Mouse (Mus musculus) myocyte (in vitro differentiated cells): ENCODE measurements at regions not wholly inside any gene's neighbourhood (a gene's known extent, or its start where the extent isn't known, plus 50 kb on each side); places are given as distances from the start of the nearest gene placed in this dataset.

Experiments
- H3K27me3 ChIP-seq: one replicate; pipeline ENCODE4 v1.6.1; 2011; ENCODE audit not compliant: control insufficient read depth, insufficient read depth, insufficient read length
- H3K36me3 ChIP-seq: one replicate; pipeline ENCODE4 v1.6.1; 2011; ENCODE audit not compliant: control insufficient read depth, insufficient read depth
- H3K4me2 ChIP-seq: one replicate; pipeline ENCODE4 v1.6.1; 2011; ENCODE audit warnings: low read depth, control low read depth
- H3K4me3 ChIP-seq: one replicate; pipeline ENCODE4 v1.5.1; 2011; ENCODE audit warnings: mild to moderate bottlenecking, control low read depth, moderate library complexity
- H3K79me2 ChIP-seq: one replicate; pipeline ENCODE4 v1.6.1; 2011; ENCODE audit not compliant: control insufficient read depth, insufficient read depth
- H3ac ChIP-seq: one replicate; pipeline ENCODE4 v1.6.1; 2011; ENCODE audit not compliant: control insufficient read depth, insufficient read length
- CEBPB ChIP-seq: IDR thresholded peaks from 2 replicates; pipeline ENCODE4 v1.6.1; 2011; ENCODE audit warnings: mild to moderate bottlenecking, moderate library complexity; ENCODE audit not compliant: poor library complexity, insufficient read depth, severe bottlenecking
- E2F4 ChIP-seq: IDR thresholded peaks from one replicate; pipeline ENCODE4 v1.6.1; 2011; ENCODE audit warnings: mild to moderate bottlenecking, control low read depth, moderate library complexity; ENCODE audit not compliant: insufficient read depth
- MAX ChIP-seq: IDR thresholded peaks from one replicate; pipeline ENCODE4 v1.6.1; 2011; ENCODE audit warnings: low read depth, mild to moderate bottlenecking, control low read depth
- MYOD1 ChIP-seq, 3 experiments: IDR thresholded peaks; one replicate each; pipeline ENCODE4 v1.6.1; 2011; ENCODE audit warnings: control low read depth in 2 of 3, low read depth in 2 of 3, mild to moderate bottlenecking in 2 of 3, moderate library complexity in 1 of 3; ENCODE audit not compliant: insufficient read length in 2 of 3, control insufficient read depth in 1 of 3
- MYOG ChIP-seq, 3 experiments: IDR thresholded peaks; one replicate each; pipeline ENCODE4 v1.6.1; 2011; ENCODE audit warnings: control low read depth in 2 of 3, low read depth in 2 of 3, mild to moderate bottlenecking in 2 of 3; ENCODE audit not compliant: insufficient read length in 2 of 3, control insufficient read depth in 1 of 3, insufficient read depth in 1 of 3
- POLR2A ChIP-seq: IDR thresholded peaks from one replicate; pipeline ENCODE4 v1.6.1; 2011; ENCODE audit warnings: low read depth, mild to moderate bottlenecking, control low read depth, moderate library complexity; ENCODE audit not compliant: insufficient read length
- POLR2AphosphoS2 ChIP-seq: IDR thresholded peaks from one replicate; pipeline ENCODE4 v1.6.1; 2011; ENCODE audit warnings: low read depth, control low read depth; ENCODE audit not compliant: insufficient read length
- REST ChIP-seq: IDR thresholded peaks from one replicate; pipeline ENCODE4 v1.6.1; 2011; ENCODE audit warnings: mild to moderate bottlenecking, control low read depth, moderate library complexity; ENCODE audit not compliant: insufficient read depth, insufficient read length
- SRF ChIP-seq: IDR thresholded peaks from one replicate; pipeline ENCODE4 v1.6.1; 2011; ENCODE audit warnings: low read depth; ENCODE audit not compliant: control insufficient read depth, insufficient read length
- TCF12 ChIP-seq: IDR thresholded peaks from one replicate; pipeline ENCODE4 v1.6.1; 2011; ENCODE audit warnings: mild to moderate bottlenecking, control low read depth; ENCODE audit not compliant: poor library complexity, insufficient read depth, severe bottlenecking
- TCF3 ChIP-seq: IDR thresholded peaks from one replicate; pipeline ENCODE4 v1.6.1; 2011; ENCODE audit warnings: low read depth, control low read depth; ENCODE audit not compliant: insufficient read length
- USF1 ChIP-seq: IDR thresholded peaks from one replicate; pipeline ENCODE4 v1.6.1; 2011; ENCODE audit warnings: low read depth, mild to moderate bottlenecking, control low read depth, moderate library complexity

DNA sequence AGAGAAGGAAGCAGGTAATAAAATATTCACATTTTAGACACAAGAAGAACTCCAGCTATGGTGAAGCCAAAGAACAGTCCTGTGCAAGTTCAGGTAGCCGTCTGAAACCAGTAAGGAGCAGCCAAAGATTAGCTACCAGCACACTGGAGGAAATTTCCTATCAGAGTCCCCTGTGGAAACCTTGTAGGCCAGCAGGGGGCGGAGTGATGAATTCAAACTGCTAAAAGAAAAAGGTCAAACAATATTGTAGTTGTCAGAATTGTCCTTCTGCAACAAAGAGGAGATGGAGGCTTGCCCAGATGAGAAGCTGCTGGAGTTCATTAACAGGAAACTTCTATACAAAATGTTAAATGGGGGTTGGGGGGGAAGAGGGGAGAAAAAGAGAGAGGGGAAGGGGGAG, 95.8 kb upstream of the L3mbtl4 start:
- no peak overlapping the region for H3ac ChIP-seq
- no peak overlapping the region for H3K4me3 ChIP-seq
- TF ChIP-seq MYOD1 (IDR thresholded peaks at IDR 0.05; ENCODE audit: control insufficient read depth in 1 of 3, insufficient read length in 2 of 3, low read depth in 2 of 3), result no peak
- TF ChIP-seq CEBPB, result no peak
- no peak for TF ChIP-seq REST
- no peak for TF ChIP-seq POLR2A
- no peak for TF ChIP-seq TCF12
- TF ChIP-seq SRF, result no peak
- TF ChIP-seq USF1, result no peak
- TF ChIP-seq E2F4, result no peak
- H3K4me2 ChIP-seq, result no peak overlapping the region
- H3K27me3 ChIP-seq, result no peaks in the 10 kb centered on the region
- H3K79me2 ChIP-seq, result no peaks in the 10 kb centered on the region
- no peaks in the 10 kb centered on the region for H3K36me3 ChIP-seq

GRCm38 (mm10) chr17:68185385-68185784, 88.2 kb upstream of the L3mbtl4 start:
- TF ChIP-seq TCF3 (no peak), MYOG (IDR thresholded peaks at IDR 0.05; ENCODE audit: control insufficient read depth in 1 of 3, insufficient read depth in 1 of 3, insufficient read length in 2 of 3, low read depth in 2 of 3) (no peak), MAX (no peak), POLR2AphosphoS2 (no peak), CEBPB (no peak), SRF (no peak), USF1 (no peak)
- Histone ChIP-seq H3K27me3 (no peaks in the 10 kb centered on the region), H3K36me3 (no peaks in the 10 kb centered on the region), H3K4me2 (no peak overlapping the region), H3ac (no peak overlapping the region), H3K79me2 (no peaks in the 10 kb centered on the region), H3K4me3 (no peak overlapping the region)

- Histone ChIP-seq H3K4me2 (no peak overlapping the region), H3ac (no peak overlapping the region), H3K4me3 (no peak overlapping the region), H3K79me2 (no peaks in the 10 kb centered on the region), H3K27me3 (no peaks in the 10 kb centered on the region), H3K36me3 (no peaks in the 10 kb centered on the region)
- no peak for TF ChIP-seq USF1
- no peak for TF ChIP-seq POLR2AphosphoS2
- TF ChIP-seq POLR2A, result no peak
- TF ChIP-seq E2F4, result no peak
- TF ChIP-seq MYOG (IDR thresholded peaks at IDR 0.05; ENCODE audit: control insufficient read depth in 1 of 3, insufficient read depth in 1 of 3, insufficient read length in 2 of 3, low read depth in 2 of 3), result no peak
- TF ChIP-seq MYOD1 (IDR thresholded peaks at IDR 0.05; ENCODE audit: control insufficient read depth in 1 of 3, insufficient read length in 2 of 3, low read depth in 2 of 3), result no peak
- TF ChIP-seq REST, result no peak
- no peak for TF ChIP-seq MAX
- no peak for TF ChIP-seq CEBPB
- no peak for TF ChIP-seq TCF12
- no peak for TF ChIP-seq SRF
- no peak for TF ChIP-seq TCF3
These were observed 83.7 kb upstream of the L3mbtl4 start for GRCm38 (mm10) chr17:68189888-68190287.

GRCm38 (mm10) chr17:68205545-68205944, 68.1 kb upstream of the L3mbtl4 start:
- H3K4me2 ChIP-seq, result no peak overlapping the region
- peaks cover 6% of the 10 kb centered on the region for H3K27me3 ChIP-seq
- no peak overlapping the region for H3ac ChIP-seq
- H3K79me2 ChIP-seq, result no peaks in the 10 kb centered on the region
- no peaks in the 10 kb centered on the region for H3K36me3 ChIP-seq
- no peak overlapping the region for H3K4me3 ChIP-seq
- no peak for TF ChIP-seq TCF3
- no peak for TF ChIP-seq E2F4
- no peak for TF ChIP-seq REST
- no peak for TF ChIP-seq TCF12
- no peak for TF ChIP-seq POLR2A
- TF ChIP-seq CEBPB, result no peak
- no peak for TF ChIP-seq USF1

GRCm38 (mm10) chr17:68208837-68209236, 64.8 kb upstream of the L3mbtl4 start:
- Histone ChIP-seq H3K4me2 (no peak overlapping the region), H3ac (no peak overlapping the region), H3K27me3 (peaks cover 6% of the 10 kb centered on the region), H3K36me3 (no peaks in the 10 kb centered on the region), H3K79me2 (no peaks in the 10 kb centered on the region), H3K4me3 (no peak overlapping the region)
- TF ChIP-seq MYOD1 (IDR thresholded peaks at IDR 0.05; ENCODE audit: control insufficient read depth in 1 of 3, insufficient read length in 2 of 3, low read depth in 2 of 3) (no peak), POLR2A (no peak), MAX (no peak), REST (no peak), SRF (no peak), TCF3 (no peak), E2F4 (no peak), CEBPB (no peak), USF1 (no peak), TCF12 (no peak), MYOG (IDR thresholded peaks at IDR 0.05; ENCODE audit: control insufficient read depth in 1 of 3, insufficient read depth in 1 of 3, insufficient read length in 2 of 3, low read depth in 2 of 3) (no peak), POLR2AphosphoS2 (no peak)
